Mouse (Mus musculus): Measurements from ENCODE around the gene Hhat. TPM values are rescaled to one million over a fixed set of nuclear protein-coding genes. Genes with fewer than 3 reads are reported as not detected.

Hhat gene
- total RNA-seq, 1 experiment, result 2.8 TPM

DNA sequence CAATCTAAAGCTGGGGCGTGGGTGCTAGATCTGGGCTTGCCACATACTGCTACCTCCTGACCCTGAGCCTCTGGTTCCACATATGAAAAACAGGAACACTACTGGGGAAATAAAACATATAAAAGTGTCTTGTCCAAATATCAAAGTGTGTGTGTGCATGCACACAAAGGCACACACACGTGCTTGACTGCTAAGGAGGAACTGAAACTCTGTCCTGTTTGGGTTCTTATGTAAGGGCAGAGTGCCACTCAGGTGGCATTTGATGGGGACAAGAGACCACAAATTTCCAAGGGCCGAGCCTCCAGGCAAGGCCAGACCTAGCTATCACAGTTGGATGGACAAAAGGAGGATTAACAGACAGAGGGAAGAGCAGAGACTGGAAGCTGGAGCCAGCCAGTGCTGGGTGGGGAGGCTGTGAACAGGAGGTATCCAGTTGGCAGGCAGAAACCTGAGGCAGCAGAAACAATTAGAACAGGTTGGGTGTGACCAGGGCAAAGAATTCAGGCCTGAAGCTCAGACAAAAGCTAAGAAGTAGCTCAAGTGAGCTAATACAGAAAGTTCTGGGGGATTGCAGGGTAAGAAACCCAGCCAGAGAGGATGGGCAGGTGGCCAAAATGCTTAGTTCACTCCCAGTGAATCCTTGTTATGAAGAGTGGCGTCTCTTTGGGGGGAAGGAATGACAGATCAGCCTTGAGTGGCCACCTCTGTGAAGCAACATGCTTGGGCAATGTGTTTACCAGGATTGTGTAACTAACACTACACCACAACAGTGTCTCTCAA, 321.3 kb downstream of the Hhat start:
- in situ Hi-C loops (cut with MboI; ENCODE audit: low sequenced_read_pairs in 2 of 2, unreplicated experiment in 2 of 2), result no loop called here
- no peak for DNase-seq (ENCODE audit: low read depth, low spot score)
- H3K4me3 ChIP-seq (ENCODE audit: insufficient read depth in 1 of 2, low read depth in 1 of 2, low read length in 2 of 2, poor library complexity in 1 of 2, severe bottlenecking in 1 of 2), result no peak overlapping the region
- H3K27ac ChIP-seq (ENCODE audit: insufficient read depth, low read depth, low read length, poor library complexity, severe bottlenecking), result no peak overlapping the region
- no peaks in the 10 kb centered on the region for H3K9me3 ChIP-seq (ENCODE audit: control insufficient read depth, insufficient read depth, low read depth, low read length)
- no peaks in the 10 kb centered on the region for H3K36me3 ChIP-seq (ENCODE audit: control insufficient read depth, insufficient read depth, low read length, poor library complexity, severe bottlenecking)
- peak; percentile 57; the same call in 1 of the 2 replicates for TF ChIP-seq MAFK (IDR thresholded peaks at IDR 0.05; ENCODE audit: insufficient read depth, low read depth, low read length)
- no peak for TF ChIP-seq ZC3H11A (IDR thresholded peaks at IDR 0.05; ENCODE audit: borderline replicate concordance, low read depth, low read length)
- H3K4me1 ChIP-seq (ENCODE audit: control insufficient read depth in 2 of 2, insufficient read depth in 2 of 2, low read length in 2 of 2, poor library complexity in 1 of 2), result peaks cover 6 to 10% of the 10 kb centered on the region in 2 experiments; a peak in 3 of 4 replicates
- no peak overlapping the region for H3K9ac ChIP-seq (ENCODE audit: insufficient read depth, low read depth, low read length, poor library complexity, severe bottlenecking)

DNA sequence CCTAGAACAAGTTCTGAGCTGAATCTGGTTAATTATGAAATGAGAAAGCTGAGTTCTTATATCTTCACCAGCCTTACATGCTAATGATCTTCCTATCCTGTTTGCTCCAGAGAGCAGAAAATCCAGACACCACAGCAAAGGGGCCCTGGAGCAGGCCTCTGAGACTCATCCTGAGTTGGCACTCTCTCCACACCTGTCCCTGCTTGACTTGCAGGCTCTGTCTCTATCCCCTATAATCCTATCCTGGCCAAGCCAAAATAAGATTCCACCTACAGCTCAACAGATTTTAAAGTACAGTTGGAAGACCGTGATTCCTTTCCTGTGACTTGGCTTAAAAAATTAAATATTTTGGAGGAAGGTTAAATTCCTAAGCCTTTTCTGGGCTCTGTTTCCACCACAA, 322.5 kb downstream of the Hhat start:
- Histone ChIP-seq H3K4me3 (ENCODE audit: insufficient read depth in 1 of 2, low read depth in 1 of 2, low read length in 2 of 2, poor library complexity in 1 of 2, severe bottlenecking in 1 of 2) (no peak overlapping the region), H3K9ac (ENCODE audit: insufficient read depth, low read depth, low read length, poor library complexity, severe bottlenecking) (no peak overlapping the region), H3K36me3 (ENCODE audit: control insufficient read depth, insufficient read depth, low read length, poor library complexity, severe bottlenecking) (no peaks in the 10 kb centered on the region), H3K27ac (ENCODE audit: insufficient read depth, low read depth, low read length, poor library complexity, severe bottlenecking) (no peak overlapping the region), H3K9me3 (ENCODE audit: control insufficient read depth, insufficient read depth, low read depth, low read length) (no peaks in the 10 kb centered on the region), H3K4me1 (ENCODE audit: control insufficient read depth in 2 of 2, insufficient read depth in 2 of 2, low read length in 2 of 2, poor library complexity in 1 of 2) (peaks cover 3 to 10% of the 10 kb centered on the region in 2 experiments; a peak in 3 of 4 replicates)
- TF ChIP-seq HCFC1 (IDR thresholded peaks at IDR 0.05; ENCODE audit: borderline replicate concordance, insufficient read depth, low read length) (no peak), MAFK (IDR thresholded peaks at IDR 0.05; ENCODE audit: insufficient read depth, low read depth, low read length) (no peak), ZC3H11A (IDR thresholded peaks at IDR 0.05; ENCODE audit: borderline replicate concordance, low read depth, low read length) (no peak), CHD2 (IDR thresholded peaks at IDR 0.05; ENCODE audit: low read depth, low read length) (no peak), ZNF384 (IDR thresholded peaks at IDR 0.05; ENCODE audit: low read depth, low read length) (no peak)
- no peak for DNase-seq (ENCODE audit: low read depth, low spot score)
- in situ Hi-C loops (cut with MboI; ENCODE audit: low sequenced_read_pairs in 2 of 2, unreplicated experiment in 2 of 2), result no loop called here

DNA sequence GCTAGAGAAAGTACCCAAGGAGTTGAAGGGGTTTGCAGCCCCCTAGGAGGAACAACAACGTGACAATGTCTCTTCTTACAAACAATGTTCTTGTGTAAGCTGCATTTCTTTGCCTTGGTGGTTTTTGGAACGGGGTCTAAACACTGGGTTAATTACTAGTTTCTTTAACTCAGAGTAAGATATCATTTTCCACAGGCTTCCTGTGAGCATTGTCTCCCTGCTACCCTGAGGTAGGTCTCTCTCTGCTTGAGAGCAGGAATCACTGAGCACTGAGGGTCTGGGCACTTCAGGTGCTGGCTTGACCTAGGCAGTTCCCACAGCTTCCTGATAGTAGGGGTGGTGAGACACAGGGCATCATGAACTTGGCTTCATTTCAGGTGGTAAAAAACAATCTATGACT, 323.4 kb downstream of the Hhat start:
- no peak for TF ChIP-seq ZNF384 (IDR thresholded peaks at IDR 0.05; ENCODE audit: low read depth, low read length)
- no peak for TF ChIP-seq CHD2 (IDR thresholded peaks at IDR 0.05; ENCODE audit: low read depth, low read length)
- no peak for TF ChIP-seq HCFC1 (IDR thresholded peaks at IDR 0.05; ENCODE audit: borderline replicate concordance, insufficient read depth, low read length)
- no peaks in the 10 kb centered on the region for H3K36me3 ChIP-seq (ENCODE audit: control insufficient read depth, insufficient read depth, low read length, poor library complexity, severe bottlenecking)
- H3K27ac ChIP-seq (ENCODE audit: insufficient read depth, low read depth, low read length, poor library complexity, severe bottlenecking), result no peak overlapping the region
- DNase-seq (ENCODE audit: low read depth, low spot score), result no peak
- H3K9me3 ChIP-seq (ENCODE audit: control insufficient read depth, insufficient read depth, low read depth, low read length), result no peaks in the 10 kb centered on the region
- peaks cover 3 to 10% of the 10 kb centered on the region in 2 experiments; a peak in 3 of 4 replicates for H3K4me1 ChIP-seq (ENCODE audit: control insufficient read depth in 2 of 2, insufficient read depth in 2 of 2, low read length in 2 of 2, poor library complexity in 1 of 2)
- H3K4me3 ChIP-seq (ENCODE audit: insufficient read depth in 1 of 2, low read depth in 1 of 2, low read length in 2 of 2, poor library complexity in 1 of 2, severe bottlenecking in 1 of 2), result no peak overlapping the region
- in situ Hi-C loops (cut with MboI; ENCODE audit: low sequenced_read_pairs in 2 of 2, unreplicated experiment in 2 of 2), result no loop called here
- H3K9ac ChIP-seq (ENCODE audit: insufficient read depth, low read depth, low read length, poor library complexity, severe bottlenecking), result no peak overlapping the region

Other genes with a start within 250 kb of the Hhat start
- 1.3 and 1.6 TPM in 2 replicates for gene Sertad4, start 84.5 kb upstream of the Hhat start, total RNA-seq (2012; rRNA removed)